Mouse (Mus musculus) natural killer cell, adult 2 months (primary cell): ENCODE data around the gene Sema5b.
A peak's percentile ranks its signal among the peaks of the same experiment; 100 is the strongest.

ENCODE experiments used
- DNase-seq, 2 experiments: peaks; one replicate each; pipeline ENCODE4 v3.0.0; 2022; ENCODE audit warnings: low spot score in 2 of 2

Sema5b gene

GRCm38 (mm10) chr16:35630470-35631183, 89.7 kb downstream of the Sema5b start:
- DNase-seq: no peak

GRCm38 (mm10) chr16:35633058-35633457, 92.1 kb downstream of the Sema5b start:
- no peak for DNase-seq

- no peak for DNase-seq
These were observed 94.0 kb downstream of the Sema5b start for GRCm38 (mm10) chr16:35634971-35635370.

- DNase-seq: no peak
These were observed 98.6 kb downstream of the Sema5b start for GRCm38 (mm10) chr16:35639505-35639904.

- no peak for DNase-seq
These were observed 107.9 kb downstream of the Sema5b start for GRCm38 (mm10) chr16:35648862-35649261.

GRCm38 (mm10) chr16:35652206-35652605, 111.3 kb downstream of the Sema5b start:
- no peak for DNase-seq

- no peak for DNase-seq
These were observed 111.8 kb downstream of the Sema5b start for GRCm38 (mm10) chr16:35652706-35653105.

GRCm38 (mm10) chr16:35653951-35654350, 113.0 kb downstream of the Sema5b start:
- no peak for DNase-seq

GRCm38 (mm10) chr16:35660222-35660621, 119.3 kb downstream of the Sema5b start:
- no peak for DNase-seq

- no peak for DNase-seq
These were observed 123.0 kb downstream of the Sema5b start for GRCm38 (mm10) chr16:35663831-35664414.

GRCm38 (mm10) chr16:35664847-35665246, 123.9 kb downstream of the Sema5b start:
- no peak for DNase-seq

- DNase-seq: no peak
These were observed 136.7 kb downstream of the Sema5b start for GRCm38 (mm10) chr16:35677511-35678113.

GRCm38 (mm10) chr16:35678476-35678875, 137.5 kb downstream of the Sema5b start:
- DNase-seq: no peak

- DNase-seq: no peak
These were observed 140.6 kb downstream of the Sema5b start for GRCm38 (mm10) chr16:35681327-35682108.

- DNase-seq: no peak
These were observed 144.1 kb downstream of the Sema5b start for GRCm38 (mm10) chr16:35685027-35685426.

- no peak for DNase-seq
These were observed 145.5 kb downstream of the Sema5b start for GRCm38 (mm10) chr16:35686491-35686890.

- DNase-seq: no peak
These were observed 150.7 kb downstream of the Sema5b start for GRCm38 (mm10) chr16:35691606-35692005.

- no peak for DNase-seq
These were observed 153.4 kb downstream of the Sema5b start for GRCm38 (mm10) chr16:35694250-35694846.

- DNase-seq: peak in 1 of 2 experiments; percentile 5
These were observed 155.2 kb downstream of the Sema5b start for GRCm38 (mm10) chr16:35696103-35696502.

GRCm38 (mm10) chr16:35701823-35702222, 160.9 kb downstream of the Sema5b start:
- DNase-seq: no peak

- no peak for DNase-seq
These were observed 163.1 kb downstream of the Sema5b start for GRCm38 (mm10) chr16:35703763-35704679.
